Mouse (Mus musculus) limb, embryonic 15.5 days (tissue): Measurements from ENCODE around the gene Rhbdd2. TPM values are rescaled to one million over a fixed set of nuclear protein-coding genes. Genes with fewer than 3 reads are reported as not detected.

Experiments used
- ATAC-seq: fragments of 200-750 bp; cut with Nextera tagmentation; 2 replicates; pipeline ENCODE4 v1.8.0; 2017; ENCODE audit warnings: low read depth, moderate TSS enrichment; ENCODE audit not compliant: insufficient number of reproducible peaks, low FRiP score, low TSS enrichment
- H3K27ac ChIP-seq: fragments of 300-500 bp; sonication (generic); 2 replicates; pipeline ENCODE4 v1.5.1; 2015; ENCODE audit warnings: moderate library complexity, mild to moderate bottlenecking, inconsistent platforms
- H3K27me3 ChIP-seq: fragments of 300-500 bp; sonication (generic); 2 replicates; pipeline ENCODE4 v1.6.1; 2015; ENCODE audit warnings: inconsistent platforms
- H3K36me3 ChIP-seq: fragments of 300-500 bp; sonication (generic); 2 replicates; pipeline ENCODE4 v1.6.1; 2015; ENCODE audit warnings: inconsistent platforms
- H3K4me1 ChIP-seq: fragments of 300-500 bp; sonication (generic); 2 replicates; pipeline ENCODE4 v1.6.1; 2015; ENCODE audit warnings: inconsistent platforms
- H3K4me2 ChIP-seq: fragments of 300-500 bp; sonication (generic); 2 replicates; pipeline ENCODE4 v1.6.1; 2015; ENCODE audit warnings: mild to moderate bottlenecking, inconsistent platforms
- H3K4me3 ChIP-seq: fragments of 300-500 bp; sonication (generic); 2 replicates; pipeline ENCODE4 v1.5.1; 2015; ENCODE audit warnings: mild to moderate bottlenecking, inconsistent platforms
- H3K9ac ChIP-seq: fragments of 300-500 bp; sonication (generic); 2 replicates; pipeline ENCODE4 v1.6.1; 2015; ENCODE audit warnings: inconsistent platforms
- H3K9me3 ChIP-seq: fragments of 300-500 bp; sonication (generic); 2 replicates; pipeline ENCODE4 v1.6.1; 2016; ENCODE audit warnings: inconsistent platforms
- WGBS: fragments of 180-500 bp; shearing (Covaris S2); methylation state at CpG from one replicate; pipeline ENCODE4 v1.1.7; 2015; 5-methylcytosine and 5-hydroxymethylcytosine counted together
- polyA plus RNA-seq: library from polyadenylated mRNA; unstranded; fragments of >200 nt; fragmentation: Nextera tagmentation; extraction: Ambion mirVana; gene quantifications from 2 replicates; pipeline ENCODE4 v1.2.1, GENCODE M21; 2015

The Rhbdd2 gene
- polyA plus RNA-seq, 1 experiment from 2014 or later, result 33.4 TPM

DNA sequence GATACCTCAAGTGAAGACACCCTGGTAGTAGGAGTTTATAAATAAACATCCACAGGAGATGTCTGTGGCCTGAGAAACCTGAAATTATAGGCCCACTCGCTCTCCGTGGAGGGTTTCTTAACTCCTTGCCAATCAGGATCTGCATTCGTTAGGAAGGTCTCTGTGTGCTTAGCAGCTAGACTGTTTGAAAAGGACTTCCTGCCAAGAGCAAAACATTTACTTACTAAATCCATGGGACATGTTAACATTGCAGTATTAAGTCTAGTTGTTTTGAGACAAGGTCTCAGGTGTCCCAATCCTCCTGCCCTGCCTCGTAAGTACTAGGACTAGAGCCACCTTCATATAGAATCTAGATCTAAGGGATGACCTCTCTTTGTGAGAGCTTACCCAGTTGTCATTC, 58.8 kb downstream of the Rhbdd2 start:
- H3K27ac ChIP-seq, result no peak overlapping the region
- peaks cover 22% of the 10 kb centered on the region for H3K4me1 ChIP-seq
- H3K36me3 ChIP-seq, result no peaks in the 10 kb centered on the region
- H3K9me3 ChIP-seq, result no peaks in the 10 kb centered on the region
- no peaks in the 10 kb centered on the region for H3K27me3 ChIP-seq
- no peak overlapping the region for H3K9ac ChIP-seq
- H3K4me3 ChIP-seq, result no peak overlapping the region
- whole genome bisulfite sequencing, result 84% methylated on average over 4 of the region's 4 CpGs
- H3K4me2 ChIP-seq, result no peak overlapping the region
- ATAC-seq, result no peak

DNA sequence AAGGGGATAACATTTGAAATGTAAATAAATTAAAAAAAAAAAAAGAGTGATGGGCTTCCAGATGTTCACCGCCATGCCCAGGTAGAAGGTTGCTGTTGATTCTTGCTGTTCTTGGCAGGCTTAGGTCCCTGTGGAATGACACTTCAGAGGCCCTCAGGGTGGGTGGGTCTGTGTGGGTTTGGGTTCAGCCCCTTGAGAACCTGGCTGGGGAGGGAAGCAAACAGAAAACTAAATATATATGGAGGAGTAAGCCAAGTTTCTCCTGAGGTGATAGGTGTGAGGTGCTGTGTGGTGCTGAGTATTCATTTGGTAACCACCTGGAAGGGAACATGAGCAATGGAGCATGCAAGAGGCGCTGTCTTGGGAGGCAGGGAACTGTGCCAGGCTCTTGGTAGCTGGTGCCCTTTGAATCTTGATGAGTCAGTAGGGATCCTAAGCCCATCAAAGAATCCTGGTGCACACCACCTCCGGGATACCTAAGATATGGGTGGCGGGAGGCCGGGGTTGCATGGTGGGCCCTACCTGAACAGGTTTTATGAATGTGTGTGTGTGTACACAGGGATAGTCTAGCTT, 60.9 kb downstream of the Rhbdd2 start:
- no peaks in the 10 kb centered on the region for H3K27me3 ChIP-seq
- 94% methylated on average over 5 of the region's 5 CpGs for whole genome bisulfite sequencing
- no peak overlapping the region for H3K4me2 ChIP-seq
- no peaks in the 10 kb centered on the region for H3K36me3 ChIP-seq
- H3K9ac ChIP-seq, result no peak overlapping the region
- H3K4me3 ChIP-seq, result no peak overlapping the region
- peaks cover 21% of the 10 kb centered on the region for H3K4me1 ChIP-seq
- ATAC-seq, result no peak
- H3K27ac ChIP-seq, result no peak overlapping the region
- no peaks in the 10 kb centered on the region for H3K9me3 ChIP-seq

DNA sequence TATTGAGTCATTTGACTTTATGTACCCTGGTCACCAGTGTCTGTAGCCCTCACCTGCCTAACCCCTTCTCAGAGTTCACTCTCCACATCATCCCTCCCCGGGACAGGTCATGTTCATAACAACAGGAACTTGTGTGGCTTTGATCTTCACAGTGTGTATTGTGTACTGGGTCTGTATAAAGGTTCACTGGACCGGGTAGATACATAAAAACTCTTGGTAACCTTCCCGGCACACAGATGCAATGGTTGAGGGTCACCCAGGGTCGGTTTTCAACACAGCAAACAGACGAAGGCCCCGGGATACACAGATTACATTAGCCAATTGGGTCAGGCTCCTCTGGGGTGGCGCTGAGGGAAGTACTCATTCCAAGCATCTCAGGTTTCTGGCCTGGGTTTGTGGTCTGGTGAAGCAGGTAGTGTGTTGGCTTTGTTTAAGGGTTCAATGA, 62.9 kb downstream of the Rhbdd2 start:
- 43% methylated on average over 7 of the region's 7 CpGs for WGBS
- Histone ChIP-seq H3K27ac (no peak overlapping the region), H3K9me3 (no peaks in the 10 kb centered on the region), H3K27me3 (no peaks in the 10 kb centered on the region), H3K4me2 (no peak overlapping the region), H3K4me1 (peaks cover 11% of the 10 kb centered on the region), H3K9ac (no peak overlapping the region), H3K36me3 (0 out of 2 replicates have a peak, but pooled peaks cover 7% of the 10 kb centered on the region), H3K4me3 (no peak overlapping the region)
- no peak for ATAC-seq

Other genes starting within 250 kb of the Rhbdd2 start
- 9.5 and 10.9 TPM in 2 replicates for gene Pom121, start 238.1 kb upstream of the Rhbdd2 start, polyA plus RNA-seq
- gene Hip1, start 87.5 kb upstream of the Rhbdd2 start, polyA plus RNA-seq, result 33.5 and 34.1 TPM in 2 replicates
- not detected in 2 replicates for gene Ccl26, start 69.0 kb upstream of the Rhbdd2 start, polyA plus RNA-seq
- 2.9 and 3.4 TPM in 2 replicates for gene Ccl24, start 59.6 kb upstream of the Rhbdd2 start, polyA plus RNA-seq
- 93.7 and 99.2 TPM in 2 replicates for gene Por, start 37.4 kb downstream of the Rhbdd2 start, polyA plus RNA-seq
- gene Tmem120a, start 111.8 kb downstream of the Rhbdd2 start, polyA plus RNA-seq, result 39.4 and 44.1 TPM in 2 replicates
- 0.14 TPM in 2 replicates for gene Styxl1, start 145.8 kb downstream of the Rhbdd2 start, polyA plus RNA-seq
- 435 and 486 TPM in 2 replicates for gene Mdh2, start 145.9 kb downstream of the Rhbdd2 start, polyA plus RNA-seq
- 0.32 and 0.36 TPM in 2 replicates for gene Srrm3, start 174.3 kb downstream of the Rhbdd2 start, polyA plus RNA-seq